Mouse (Mus musculus) bone marrow macrophage, adult 2 months (primary cell): ENCODE measurements around the gene Tmem88. TPM values are rescaled to one million over a fixed set of nuclear protein-coding genes. Genes with fewer than 3 reads are reported as not detected.
A peak's percentile ranks its signal among the peaks of the same experiment; 100 is the strongest.

Experiments used
- H3K27ac ChIP-seq: 2 replicates; pipeline ENCODE4 v1.5.1; 2012; ENCODE audit warnings: low read depth, low read length; ENCODE audit not compliant: insufficient read depth
- H3K4me1 ChIP-seq: 2 replicates; pipeline ENCODE4 v1.6.1; 2012; ENCODE audit warnings: low read length; ENCODE audit not compliant: control insufficient read depth, insufficient read depth
- H3K4me3 ChIP-seq: 2 replicates; pipeline ENCODE4 v1.5.1; 2012; ENCODE audit warnings: mild to moderate bottlenecking, low read length, moderate library complexity; ENCODE audit not compliant: insufficient read depth
- CTCF ChIP-seq: IDR thresholded peaks from 2 replicates; pipeline ENCODE4 v1.5.1; 2012; ENCODE audit warnings: low read depth, mild to moderate bottlenecking, low read length, moderate library complexity
- POLR2A ChIP-seq: IDR thresholded peaks from 2 replicates; pipeline ENCODE4 v1.6.1; 2012; ENCODE audit warnings: mild to moderate bottlenecking, low read depth, low read length, borderline replicate concordance
- polyA plus RNA-seq: library from polyadenylated mRNA; stranded (reverse); fragments of >200 nt; gene quantifications from 2 replicates; pipeline ENCODE4 v1.2.4, GENCODE M21; 2012; ENCODE audit not compliant: missing spikeins, insufficient read depth, insufficient read length

Tmem88 gene
- polyA plus RNA-seq, 1 experiment: not detected

- Histone ChIP-seq H3K4me3 (no peak overlapping the region), H3K27ac (no peak overlapping the region), H3K4me1 (peaks cover 2% of the 10 kb centered on the region; the same call in 1 of the 2 replicates)
- TF ChIP-seq POLR2A (no peak), CTCF (no peak)
Observed at GRCm38 (mm10) chr11:69371601-69372000, 26.4 kb downstream of the Tmem88 start.

- H3K4me3 ChIP-seq: no peak overlapping the region
- no peak for TF ChIP-seq CTCF
- no peak for TF ChIP-seq POLR2A
- no peak overlapping the region for H3K27ac ChIP-seq
- peaks cover 3% of the 10 kb centered on the region for H3K4me1 ChIP-seq
Observed at GRCm38 (mm10) chr11:69370817-69371215, 27.2 kb downstream of the Tmem88 start.

DNA sequence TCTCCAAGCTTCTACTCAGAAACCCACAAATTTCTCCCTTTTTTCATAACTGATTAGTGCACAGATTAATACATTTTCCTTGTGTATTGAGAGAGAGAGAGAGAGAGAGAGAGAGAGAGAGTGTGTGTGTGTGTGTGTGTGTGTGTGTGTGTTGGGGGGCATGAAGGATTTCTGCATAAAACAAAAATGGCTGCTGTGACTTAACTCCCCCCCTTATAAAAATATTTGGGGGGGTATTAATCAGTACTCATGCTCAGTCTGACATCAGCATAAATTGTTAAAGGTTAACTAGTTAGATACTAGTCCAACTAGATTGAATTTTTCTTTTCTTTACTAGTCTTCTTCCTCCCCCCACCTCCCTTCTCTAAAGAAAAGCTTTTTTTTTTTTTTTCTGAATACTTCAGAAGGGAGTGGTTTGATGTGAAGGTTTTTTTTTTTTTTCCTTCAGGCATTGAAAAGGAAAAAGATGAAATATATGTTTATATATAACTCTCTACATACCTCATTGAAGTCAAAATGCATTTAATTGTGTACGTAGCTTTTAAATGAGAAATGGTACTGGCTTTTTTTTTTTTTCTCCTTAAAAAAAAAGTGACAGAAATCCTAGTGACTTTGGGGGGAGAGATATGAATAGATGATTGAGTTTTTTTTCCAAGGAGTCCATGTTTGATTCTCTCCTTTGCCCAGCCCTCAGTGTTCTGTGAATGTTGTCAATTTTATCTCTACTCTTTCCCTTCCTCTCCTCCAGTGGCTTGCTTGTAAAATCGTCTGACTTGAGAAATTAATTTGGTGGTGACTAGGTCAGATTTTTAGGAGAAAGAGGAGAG lies 27.8 kb downstream of the Tmem88 start:
- peaks cover 8% of the 10 kb centered on the region for H3K4me1 ChIP-seq
- no peak overlapping the region for H3K4me3 ChIP-seq
- TF ChIP-seq CTCF: no peak
- TF ChIP-seq POLR2A: no peak
- no peak overlapping the region for H3K27ac ChIP-seq

DNA sequence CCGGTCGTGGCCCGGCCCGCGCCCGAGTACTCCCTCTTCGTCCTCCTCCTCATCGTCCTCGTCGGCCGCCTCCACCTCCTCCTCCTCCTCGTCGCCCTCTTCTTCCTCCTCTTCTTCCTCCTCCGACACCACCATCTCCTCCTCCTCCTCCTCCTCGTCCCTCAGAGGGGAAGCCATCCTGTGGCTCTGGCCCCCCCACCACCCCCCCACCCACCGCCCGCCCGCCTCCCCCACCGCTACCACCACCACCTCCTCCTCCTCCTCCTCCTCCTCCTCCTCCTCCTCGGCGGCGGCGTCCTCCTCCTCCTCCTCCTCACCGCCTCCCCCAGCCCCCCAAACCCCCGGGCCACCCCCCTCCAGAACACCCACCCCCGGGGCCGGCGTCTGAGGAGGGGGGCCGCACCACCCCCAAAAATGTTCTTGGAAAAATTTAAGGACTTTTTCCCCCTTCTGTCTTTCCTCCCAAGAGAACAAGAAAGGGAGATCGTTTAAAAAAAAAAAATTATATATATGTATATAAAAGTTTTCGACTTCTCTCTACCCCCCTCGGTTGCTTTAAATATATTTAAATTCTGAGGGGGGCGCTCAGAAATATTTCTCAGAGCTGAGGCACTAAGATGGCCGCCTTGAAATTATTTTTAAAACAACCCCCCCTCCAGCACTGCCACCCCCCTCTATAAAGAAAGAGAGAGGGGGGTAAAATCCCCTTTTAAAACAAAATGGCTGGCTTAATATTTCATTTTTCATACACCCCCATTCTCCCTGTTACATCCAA lies 28.6 kb downstream of the Tmem88 start, which contains the start of gene Chd3:
Gene Chd3 (minus strand): TSS at position 192 of the 775 bp plus-strand sequence.
- peak within 1 kb of the TSS; percentile 78 for H3K4me3 ChIP-seq
- H3K27ac ChIP-seq: peak within 1 kb of the TSS; percentile 92
- peaks cover 15% of the 10 kb centered on the region for H3K4me1 ChIP-seq
- TF ChIP-seq CTCF: no peak
- no peak for TF ChIP-seq POLR2A

GRCm38 (mm10) chr11:69368356-69369214 lies 29.4 kb downstream of the Tmem88 start:
- Histone ChIP-seq H3K4me3 (peak overlapping the region; percentile 78), H3K4me1 (peaks cover 18% of the 10 kb centered on the region), H3K27ac (peak overlapping the region; percentile 92)
- TF ChIP-seq CTCF (no peak), POLR2A (no peak)

GRCm38 (mm10) chr11:69367616-69368355 lies 30.2 kb downstream of the Tmem88 start:
- peaks cover 18% of the 10 kb centered on the region for H3K4me1 ChIP-seq
- H3K4me3 ChIP-seq: peak overlapping the region; percentile 78
- peak overlapping the region; percentile 92 for H3K27ac ChIP-seq
- TF ChIP-seq POLR2A (no peak), CTCF (no peak)

GRCm38 (mm10) chr11:69366855-69367615 lies 31.0 kb downstream of the Tmem88 start:
- peak overlapping the region; percentile 78 for H3K4me3 ChIP-seq
- no peak for TF ChIP-seq CTCF

DNA sequence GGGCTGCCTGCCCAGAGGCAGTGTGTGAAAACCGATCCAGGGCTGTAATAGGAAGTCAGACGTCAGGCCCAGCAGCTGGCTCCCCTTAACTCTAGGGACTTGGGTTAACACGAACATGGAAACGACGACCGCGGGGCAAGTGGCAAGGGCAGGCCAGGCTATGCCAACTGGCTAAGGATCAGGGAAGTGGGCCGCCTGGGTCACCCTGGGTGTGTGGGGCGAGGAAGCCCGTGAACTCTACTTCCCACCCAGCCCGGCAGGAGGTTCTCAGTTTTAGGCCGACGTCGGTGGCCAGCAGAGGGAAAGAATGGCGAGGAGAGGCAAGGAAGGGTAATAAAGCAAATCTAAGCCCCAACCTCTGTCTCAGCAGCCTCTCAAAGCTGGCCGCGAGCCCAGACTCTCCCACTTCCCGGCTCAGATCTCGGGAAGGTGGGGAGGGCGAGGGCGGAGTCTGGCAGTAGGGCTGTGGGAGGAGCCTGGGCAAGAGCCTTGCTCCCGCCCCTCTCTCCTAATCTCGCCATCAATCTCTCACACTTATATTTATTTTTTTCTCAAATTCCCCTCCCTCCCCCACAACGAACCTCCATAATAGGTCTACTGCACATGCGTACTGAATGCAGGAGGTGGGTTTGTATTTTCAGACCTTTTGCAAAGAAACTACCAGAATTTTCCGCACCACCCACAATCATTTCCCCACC lies 31.7 kb downstream of the Tmem88 start:
- H3K4me3 ChIP-seq: peak overlapping the region; percentile 50
- peak overlapping the region; percentile 96 for H3K27ac ChIP-seq
- no peak for TF ChIP-seq POLR2A
- TF ChIP-seq CTCF: no peak
- H3K4me1 ChIP-seq: peaks cover 18% of the 10 kb centered on the region

More at GRCm38 (mm10) chr11:69366855-69367615, 31.0 kb downstream of the Tmem88 start:
- peaks cover 18% of the 10 kb centered on the region for H3K4me1 ChIP-seq
- H3K27ac ChIP-seq: peak overlapping the region; percentile 92
